8 mouse cellular contexts compared by ENCODE assay signal in genomic region chr15:36708471-36708870, GRCm38 (mm10).
DNase-seq lines count a peak whose midpoint lies in the region; ATAC-seq lines count a peak whose summit lies in the region.

No protein-coding gene starts in this region.

- no peak overlapping the region for H3K27ac ChIP-seq in hindbrain, embryonic 15.5 days (replicated peaks)

- ATAC-seq in hindbrain, embryonic 15.5 days (ENCODE audit: low FRiP score, low read depth), result peak; percentile 58

- H3K9ac ChIP-seq in hindbrain, embryonic 15.5 days, result no peak overlapping the region

- H3K4me2 ChIP-seq in hindbrain, embryonic 15.5 days, result no peak overlapping the region

- no peaks in the 10 kb centered on the region for H3K27me3 ChIP-seq in hindbrain, embryonic 15.5 days

- H3K9me3 ChIP-seq in hindbrain, embryonic 15.5 days, result no peaks in the 10 kb centered on the region

- no peaks in the 10 kb centered on the region for H3K4me1 ChIP-seq in hindbrain, embryonic 15.5 days (replicated peaks)

- peak; percentile 84 for DNase-seq in MN1 (ENCODE audit: low spot score)
- DNase-seq in cerebellum, adult 18-20 months, result peak; percentile 84 to 85
- peak; percentile 69 for DNase-seq in forelimb bud, embryonic 11.5 days (ENCODE audit: low read depth, low spot score)
- DNase-seq in layer of hippocampus, postnatal 14 days (ENCODE audit: low spot score in 2 of 2), result peak; percentile 55 to 57
- peak; percentile 67 to 85 for DNase-seq in lung, postnatal 4 days
- DNase-seq in right cerebral cortex, postnatal 25 days, result peak; percentile 43
- DNase-seq in yolk sac, embryonic 10.5 days (ENCODE audit: low spot score), result peak; percentile 61

- no peaks in the 10 kb centered on the region for H3K36me3 ChIP-seq in hindbrain, embryonic 15.5 days

- whole genome bisulfite sequencing in hindbrain, embryonic 15.5 days, result 16% methylated on average over 3 of the region's 3 CpGs

- H3K4me3 ChIP-seq in hindbrain, embryonic 15.5 days, result no peak overlapping the region
